Mouse (Mus musculus): Measurements from ENCODE around the gene Stag3. TPM values are rescaled to one million over a fixed set of nuclear protein-coding genes. Genes with fewer than 3 reads are reported as not detected.
A peak's percentile ranks its signal among the peaks of the same experiment; 100 is the strongest.

The Stag3 gene
- polyA plus RNA-seq, 1 experiment from 2014 or later = 9.4 TPM

- Histone ChIP-seq H3K9ac (no peak overlapping the region), H3K36me3 (peaks cover 51% of the 10 kb centered on the region), H3K4me2 (replicated peaks) (no peak overlapping the region), H3K27ac (no peak overlapping the region), H3K9me3 (no peaks in the 10 kb centered on the region), H3K4me1 (peaks cover 23% of the 10 kb centered on the region), H3K27me3 (no peaks in the 10 kb centered on the region), H3K4me3 (no peak overlapping the region)
- no peak for ATAC-seq (ENCODE audit: low FRiP score, low read depth)
- WGBS = 59% methylated on average over 7 of the region's 7 CpGs
These were observed 21.0 kb upstream of the Stag3 start for GRCm38 (mm10) chr5:138258993-138259392.

GRCm38 (mm10) chr5:138260051-138260450 lies 20.0 kb upstream of the Stag3 start:
- Histone ChIP-seq H3K4me3 (no peak overlapping the region), H3K4me2 (replicated peaks) (no peak overlapping the region), H3K9me3 (no peaks in the 10 kb centered on the region), H3K9ac (0 out of 2 replicates have a peak overlapping the region, but pooled peaks have one; percentile 13), H3K4me1 (peaks cover 25% of the 10 kb centered on the region), H3K36me3 (peaks cover 51% of the 10 kb centered on the region), H3K27me3 (no peaks in the 10 kb centered on the region), H3K27ac (no peak overlapping the region)
- no peak for ATAC-seq (ENCODE audit: low FRiP score, low read depth)
- WGBS = 83% methylated on average over 10 of the region's 10 CpGs

- WGBS = 91% methylated on average over 11 of the region's 11 CpGs
- H3K4me3 ChIP-seq = no peak overlapping the region
- H3K4me1 ChIP-seq = peaks cover 25% of the 10 kb centered on the region
- ATAC-seq (ENCODE audit: low FRiP score, low read depth) = no peak
- no peaks in the 10 kb centered on the region for H3K9me3 ChIP-seq
- no peaks in the 10 kb centered on the region for H3K27me3 ChIP-seq
- H3K36me3 ChIP-seq = peaks cover 56% of the 10 kb centered on the region
- H3K9ac ChIP-seq = no peak overlapping the region
- H3K27ac ChIP-seq = no peak overlapping the region
- H3K4me2 ChIP-seq (replicated peaks) = no peak overlapping the region
These were observed 19.2 kb upstream of the Stag3 start for GRCm38 (mm10) chr5:138260834-138261233.

- peaks cover 64% of the 10 kb centered on the region for H3K36me3 ChIP-seq
- H3K9ac ChIP-seq = 0 out of 2 replicates have a peak overlapping the region, but pooled peaks have one; percentile 98
- no peaks in the 10 kb centered on the region for H3K9me3 ChIP-seq
- peak overlapping the region; percentile 90; the same call in 1 of the 2 replicates for H3K4me3 ChIP-seq
- H3K4me1 ChIP-seq = peaks cover 19% of the 10 kb centered on the region
- H3K27ac ChIP-seq = no peak overlapping the region
- no peak for ATAC-seq (ENCODE audit: low FRiP score, low read depth)
- no peaks in the 10 kb centered on the region for H3K27me3 ChIP-seq
- H3K4me2 ChIP-seq (replicated peaks) = peak overlapping the region; percentile 95
- WGBS = 71% methylated on average over 4 of the region's 4 CpGs
These were observed 18.0 kb upstream of the Stag3 start for GRCm38 (mm10) chr5:138262001-138262400.

DNA sequence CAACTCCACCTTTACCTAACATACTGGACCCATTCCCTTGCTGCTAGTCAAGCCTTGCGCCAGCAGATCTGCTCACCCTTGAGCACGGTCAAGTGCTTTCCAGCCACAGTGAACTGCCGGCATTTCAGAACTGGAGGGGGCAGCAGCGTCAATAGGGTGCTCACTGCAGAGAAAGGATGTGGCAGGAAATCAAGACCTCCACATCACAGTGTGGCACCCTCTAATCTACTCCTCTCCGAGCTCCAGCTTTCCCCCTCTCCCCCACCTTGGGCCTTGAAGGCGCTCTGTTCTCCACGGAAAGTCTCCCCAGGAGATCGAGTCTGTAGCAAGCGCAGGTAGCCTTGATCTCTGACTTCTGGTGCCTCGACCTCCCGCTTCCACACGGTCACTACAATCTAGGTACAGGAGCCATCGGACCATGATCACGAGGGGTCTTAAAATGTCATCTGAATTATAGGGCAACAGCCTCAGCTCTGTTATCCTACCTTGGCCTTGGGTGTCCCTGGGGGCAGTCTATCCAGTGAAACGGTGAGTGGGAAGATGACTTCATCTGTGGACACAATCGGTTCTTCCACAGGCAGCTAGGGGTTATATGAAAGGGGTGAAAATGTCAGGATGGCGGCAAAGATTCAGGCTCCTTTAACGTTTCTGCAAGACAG lies 17.3 kb upstream of the Stag3 start:
- no peak overlapping the region for H3K27ac ChIP-seq

DNA sequence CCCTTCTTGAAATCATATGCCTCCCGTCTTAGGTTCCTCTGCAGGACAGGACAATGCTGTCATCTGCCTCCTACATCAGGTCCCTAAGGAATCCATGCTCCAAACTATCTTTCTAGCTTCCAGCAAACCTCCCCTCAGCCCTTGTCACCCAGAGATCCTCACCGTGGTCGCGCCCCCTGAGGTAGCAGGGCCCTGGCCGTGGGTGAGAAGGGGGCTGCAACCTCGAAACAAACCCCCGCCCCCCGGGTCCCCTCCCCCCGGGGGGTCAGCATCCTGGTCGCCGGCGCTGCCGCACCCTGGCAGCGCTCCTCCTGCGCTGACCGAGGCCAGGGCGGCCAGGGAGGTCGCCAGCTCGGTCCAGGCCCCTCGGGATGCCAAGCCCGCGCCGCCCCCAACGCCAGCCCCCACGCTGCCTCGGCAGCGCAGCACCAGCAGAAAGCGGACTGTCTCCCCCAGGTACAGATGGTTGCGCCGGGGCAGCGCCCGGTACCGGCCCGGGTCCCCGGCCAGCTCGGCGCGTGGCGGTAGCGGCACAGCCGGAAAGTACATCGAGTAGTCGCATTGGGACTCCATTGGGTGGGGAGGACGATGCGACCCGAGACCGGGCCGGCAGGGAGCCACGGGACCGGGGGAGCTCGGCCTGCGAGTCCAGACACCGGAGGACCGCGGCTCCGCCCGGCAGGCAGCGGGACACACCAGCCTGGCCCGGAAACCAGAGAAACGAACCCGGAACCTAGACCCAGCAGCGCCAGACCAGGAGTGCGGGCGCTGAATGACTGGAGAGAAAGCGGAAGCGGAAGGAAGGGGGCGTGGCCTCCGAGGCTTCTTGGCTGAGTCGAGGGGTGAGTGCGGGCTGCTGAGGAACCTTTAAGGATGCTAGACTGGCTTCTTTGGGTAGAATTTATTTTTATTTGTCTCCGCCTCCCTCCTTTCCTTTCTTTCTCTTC lies 16.5 kb upstream of the Stag3 start, which contains the start of gene BC037034:
Gene BC037034 (minus strand): TSS at position 774 of the 947 bp plus-strand sequence.
- H3K9ac ChIP-seq = peak within 1 kb of the TSS; percentile 98
- peaks cover 19% of the 10 kb centered on the region for H3K4me1 ChIP-seq
- ATAC-seq (ENCODE audit: low FRiP score, low read depth) = peak; percentile 94
- peak within 1 kb of the TSS; percentile 95 for H3K4me2 ChIP-seq (replicated peaks)
- peak within 1 kb of the TSS; percentile 52; the same call in 1 of the 2 replicates for H3K27ac ChIP-seq
- peak within 1 kb of the TSS; percentile 90 for H3K4me3 ChIP-seq
- H3K9me3 ChIP-seq = no peaks in the 10 kb centered on the region
- no peaks in the 10 kb centered on the region for H3K27me3 ChIP-seq
- H3K36me3 ChIP-seq = peaks cover 52% of the 10 kb centered on the region
- under 1% methylated on average over 57 of the region's 71 CpGs for WGBS

More for the DNA sequence above, 17.3 kb upstream of the Stag3 start:
- 70% methylated on average over 18 of the region's 18 CpGs for WGBS
- no peak for ATAC-seq (ENCODE audit: low FRiP score, low read depth)
- peak overlapping the region; percentile 95 for H3K4me2 ChIP-seq (replicated peaks)
- peak overlapping the region; percentile 98 for H3K9ac ChIP-seq
- H3K4me3 ChIP-seq = peak overlapping the region; percentile 90
- peaks cover 19% of the 10 kb centered on the region for H3K4me1 ChIP-seq
- H3K36me3 ChIP-seq = peaks cover 60% of the 10 kb centered on the region
- H3K27me3 ChIP-seq = no peaks in the 10 kb centered on the region
- H3K9me3 ChIP-seq = no peaks in the 10 kb centered on the region

GRCm38 (mm10) chr5:138264207-138264578 lies 15.8 kb upstream of the Stag3 start:
- Histone ChIP-seq H3K9ac (peak overlapping the region; percentile 98), H3K4me2 (replicated peaks) (peak overlapping the region; percentile 95), H3K27me3 (no peaks in the 10 kb centered on the region), H3K9me3 (no peaks in the 10 kb centered on the region), H3K27ac (0 out of 2 replicates have a peak overlapping the region, but pooled peaks have one; percentile 28), H3K4me1 (peaks cover 19% of the 10 kb centered on the region), H3K4me3 (peak overlapping the region; percentile 90), H3K36me3 (peaks cover 45% of the 10 kb centered on the region)
- ATAC-seq (ENCODE audit: low FRiP score, low read depth) = no peak
- 12% methylated on average over 6 of the region's 6 CpGs for WGBS

GRCm38 (mm10) chr5:138265712-138266111 lies 14.3 kb upstream of the Stag3 start:
- H3K36me3 ChIP-seq = peaks cover 30% of the 10 kb centered on the region
- no peak for ATAC-seq (ENCODE audit: low FRiP score, low read depth)
- WGBS = 95% methylated on average over 4 of the region's 4 CpGs
- H3K9me3 ChIP-seq = no peaks in the 10 kb centered on the region
- H3K4me3 ChIP-seq = no peak overlapping the region
- H3K9ac ChIP-seq = no peak overlapping the region
- H3K4me2 ChIP-seq (replicated peaks) = no peak overlapping the region
- peaks cover 19% of the 10 kb centered on the region for H3K4me1 ChIP-seq
- H3K27ac ChIP-seq = no peak overlapping the region
- no peaks in the 10 kb centered on the region for H3K27me3 ChIP-seq

- Histone ChIP-seq H3K4me2 (replicated peaks) (no peak overlapping the region), H3K27ac (no peak overlapping the region), H3K9me3 (no peaks in the 10 kb centered on the region), H3K27me3 (0 out of 2 replicates have a peak, but pooled peaks cover 5% of the 10 kb centered on the region), H3K4me3 (no peak overlapping the region), H3K4me1 (peaks cover 26% of the 10 kb centered on the region), H3K36me3 (peaks cover 16% of the 10 kb centered on the region), H3K9ac (no peak overlapping the region)
- WGBS = 88% methylated on average over 3 of the region's 3 CpGs
- no peak for ATAC-seq (ENCODE audit: low FRiP score, low read depth)
These were observed 12.9 kb upstream of the Stag3 start for GRCm38 (mm10) chr5:138267114-138267513.

- Histone ChIP-seq H3K9ac (no peak overlapping the region), H3K4me3 (no peak overlapping the region), H3K9me3 (no peaks in the 10 kb centered on the region), H3K36me3 (peaks cover 15% of the 10 kb centered on the region), H3K4me2 (replicated peaks) (no peak overlapping the region), H3K4me1 (peaks cover 30% of the 10 kb centered on the region), H3K27ac (no peak overlapping the region), H3K27me3 (0 out of 2 replicates have a peak, but pooled peaks cover 5% of the 10 kb centered on the region)
- WGBS = 82% methylated on average over 4 of the region's 4 CpGs
- no peak for ATAC-seq (ENCODE audit: low FRiP score, low read depth)
These were observed 11.1 kb upstream of the Stag3 start for GRCm38 (mm10) chr5:138268980-138269379.

DNA sequence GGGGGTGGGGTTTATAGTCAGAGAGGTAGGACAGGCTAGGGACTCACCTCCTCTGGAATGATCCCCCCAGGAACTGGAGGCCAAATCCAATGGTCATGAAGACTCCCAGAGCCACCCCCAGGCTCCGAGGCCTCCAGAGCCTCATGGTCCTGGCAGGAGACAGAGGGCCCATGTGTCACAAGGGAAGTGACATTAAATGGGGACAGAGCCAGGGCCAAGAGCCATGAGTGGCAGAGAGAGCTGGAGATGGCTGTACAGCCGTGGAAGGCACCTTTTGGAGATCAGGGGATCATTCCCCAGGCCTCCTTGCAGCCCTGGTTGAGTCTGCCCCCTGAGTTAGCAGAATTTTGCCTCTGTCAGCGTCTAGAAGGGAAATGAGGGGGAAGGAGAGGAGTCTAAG lies 8.8 kb upstream of the Stag3 start:
- peaks cover 40% of the 10 kb centered on the region for H3K4me1 ChIP-seq
- peak overlapping the region; percentile 19; the same call in 1 of the 2 replicates for H3K9ac ChIP-seq
- WGBS = 57% methylated on average over 3 of the region's 3 CpGs
- H3K27ac ChIP-seq = no peak overlapping the region
- ATAC-seq (ENCODE audit: low FRiP score, low read depth) = no peak
- H3K9me3 ChIP-seq = no peaks in the 10 kb centered on the region
- no peak overlapping the region for H3K4me3 ChIP-seq
- 0 out of 2 replicates have a peak, but pooled peaks cover 5% of the 10 kb centered on the region for H3K27me3 ChIP-seq
- H3K4me2 ChIP-seq (replicated peaks) = 0 out of 2 replicates have a peak overlapping the region, but pooled peaks have one; percentile 56
- peaks cover 25% of the 10 kb centered on the region for H3K36me3 ChIP-seq
